ENCODE assay signal across 22 mouse cellular contexts in genomic region chr7:40888358-40888757, GRCm38 (mm10). TPM values are rescaled to one million over a fixed set of nuclear protein-coding genes. Genes with fewer than 3 reads are reported as not detected.
DNase-seq lines count a peak whose midpoint lies in the region; ATAC-seq and TF ChIP-seq lines count a peak whose summit lies in the region.
"Had no signal": no experiment of that assay in that cellular context is flagged by ENCODE, and none has a peak within 500 bp of the region (broad histone marks: within the 10 kb centered on the region; RNA-seq: fewer than 3 reads in every experiment).

No protein-coding gene starts in this region.

- no peak for TF ChIP-seq POLR2A in kidney, adult 2 months (IDR thresholded peaks at IDR 0.05; ENCODE audit: low read depth, low read length)

- H3K27ac ChIP-seq in kidney, adult 2 months (ENCODE audit: insufficient read depth, low read depth, low read length), result no peak overlapping the region
- no peak overlapping the region for H3K27ac ChIP-seq in kidney, embryonic 14.5 days (ENCODE audit: low read depth, low read length)
- H3K27ac ChIP-seq in kidney, embryonic 15.5 days, result no peak overlapping the region
- H3K27ac ChIP-seq: forebrain, embryonic 10.5 days; gastrocnemius, adult 2 months; hindbrain, embryonic 12.5 days had no signal

- no peaks in the 10 kb centered on the region for H3K4me1 ChIP-seq in kidney, adult 2 months (ENCODE audit: control insufficient read depth, insufficient read depth, low read length)
- H3K4me1 ChIP-seq in kidney, embryonic 14.5 days (ENCODE audit: control insufficient read depth, insufficient read depth, low read length), result no peaks in the 10 kb centered on the region
- H3K4me1 ChIP-seq in kidney, embryonic 15.5 days, result 0 out of 2 replicates have a peak, but pooled peaks cover 3% of the 10 kb centered on the region
- H3K4me1 ChIP-seq: heart, embryonic 12.5 days had no signal

- no peak overlapping the region for H3K9ac ChIP-seq in kidney, embryonic 14.5 days (ENCODE audit: low read depth, low read length)
- H3K9ac ChIP-seq in kidney, embryonic 15.5 days, result no peak overlapping the region
- H3K9ac ChIP-seq: heart, embryonic 12.5 days; hindbrain, embryonic 12.5 days had no signal

- 58% methylated on average over 3 of the region's 3 CpGs for WGBS in kidney, adult 2 months
- 84% methylated on average over 3 of the region's 3 CpGs for WGBS in kidney, embryonic 14.5 days
- WGBS in kidney, embryonic 15.5 days, result 75% methylated on average over 3 of the region's 3 CpGs

- peak; percentile 26 to 60 for DNase-seq in cerebellum, postnatal 25 days
- DNase-seq in cerebellum, adult 18-20 months, result no peak
- peak; percentile 40 for DNase-seq in kidney, adult 2 months
- peak; percentile 36 for DNase-seq in kidney, postnatal 14 days
- peak; percentile 14 to 49 for DNase-seq in kidney, postnatal 36 days
- DNase-seq: adrenal gland, postnatal 14 days; cerebellum, adult 8-10 months; gastrocnemius, adult 2 months; gastrocnemius, postnatal 25 days; heart, postnatal 4 days had no signal

- no peaks in the 10 kb centered on the region for H3K27me3 ChIP-seq in kidney, adult 2 months (replicated peaks; ENCODE audit: control insufficient read depth, insufficient read depth, low read length)
- H3K27me3 ChIP-seq in kidney, embryonic 14.5 days (ENCODE audit: control insufficient read depth, insufficient read depth, low read length), result no peaks in the 10 kb centered on the region
- no peaks in the 10 kb centered on the region for H3K27me3 ChIP-seq in kidney, embryonic 15.5 days
- H3K27me3 ChIP-seq: CH12.LX; heart, embryonic 12.5 days; hindbrain, embryonic 12.5 days; Patski had no signal

- no peak for TF ChIP-seq CTCF in kidney, adult 2 months (conservative IDR thresholded peaks at IDR 0.05; ENCODE audit: insufficient read depth, insufficient read length, low read depth, low read length)

- H3K9me3 ChIP-seq in kidney, embryonic 14.5 days (ENCODE audit: control insufficient read depth, low read length), result no peaks in the 10 kb centered on the region
- no peaks in the 10 kb centered on the region for H3K9me3 ChIP-seq in kidney, embryonic 15.5 days (replicated peaks)
- H3K9me3 ChIP-seq: forebrain, embryonic 10.5 days; heart, embryonic 12.5 days; hindbrain, embryonic 12.5 days had no signal

- H3K4me3 ChIP-seq in kidney, adult 2 months (ENCODE audit: insufficient read depth, low read depth, low read length), result no peak overlapping the region
- no peak overlapping the region for H3K4me3 ChIP-seq in kidney, embryonic 14.5 days (ENCODE audit: low read length)
- no peak overlapping the region for H3K4me3 ChIP-seq in kidney, embryonic 15.5 days (replicated peaks)
- H3K4me3 ChIP-seq: erythroblast, embryonic 14.5 days; forebrain, embryonic 10.5 days; gastrocnemius, adult 2 months; heart, embryonic 12.5 days; hindbrain, embryonic 12.5 days had no signal

- no peak for ATAC-seq in kidney, embryonic 14.5 days (ENCODE audit: low FRiP score, low TSS enrichment)
- ATAC-seq in kidney, embryonic 15.5 days (replicated peaks; ENCODE audit: low FRiP score), result no peak
- ATAC-seq: activated CD4-positive, CD25-positive, alpha-beta regulatory T cell, adult 4 months; forebrain, embryonic 14.5 days; hindbrain, embryonic 16.5 days; inflammation-experienced regulatory T-cells, adult 6 months; Patski had no signal

- no peaks in the 10 kb centered on the region for H3K36me3 ChIP-seq in kidney, adult 2 months (ENCODE audit: control insufficient read depth, insufficient read depth, low read length)
- H3K36me3 ChIP-seq in kidney, embryonic 14.5 days (ENCODE audit: control insufficient read depth, insufficient read depth, low read length), result no peaks in the 10 kb centered on the region
- no peaks in the 10 kb centered on the region for H3K36me3 ChIP-seq in kidney, embryonic 15.5 days
- H3K36me3 ChIP-seq: forebrain, embryonic 10.5 days; heart, embryonic 12.5 days; hindbrain, embryonic 12.5 days had no signal

- no peak overlapping the region for H3K4me2 ChIP-seq in kidney, embryonic 14.5 days (replicated peaks; ENCODE audit: low read depth, low read length)
- H3K4me2 ChIP-seq in kidney, embryonic 15.5 days, result no peak overlapping the region
- H3K4me2 ChIP-seq: heart, embryonic 12.5 days; hindbrain, embryonic 12.5 days had no signal

RNA-seq across cellular contexts. Expression of gene Vstm2b, which starts 9.8 kb away (rescaled TPM):
- 2.6 and 3.0 TPM in 2 replicates for polyA plus RNA-seq in kidney, adult 2 months (2012; rRNA removed)
- 8.9 and 10.1 TPM in 2 replicates for polyA plus RNA-seq in kidney, embryonic 14.5 days (2014; fragmentation: Nextera tagmentation; extraction: Ambion mirVana)
- 5.8 and 7.8 TPM in 2 replicates for polyA plus RNA-seq in kidney, embryonic 15.5 days (2015; fragmentation: Nextera tagmentation; extraction: Ambion mirVana)
- polyA plus RNA-seq: activated CD4-positive, CD25-positive, alpha-beta regulatory T cell, adult 4 months; erythroblast, embryonic 14.5 days; inflammation-experienced regulatory T-cells, adult 6 months had no signal

Comparison
In these comparisons a context has a peak if more than half of its experiments do, and no peak if none do; other contexts are left out.
1. DNase-seq: peak in cerebellum, postnatal 25 days (2 of 2), kidney, adult 2 months (single experiment), kidney, postnatal 14 days (single experiment) and kidney, postnatal 36 days (2 of 2); none in cerebellum, adult 18-20 months (0 of 2).